Mouse (Mus musculus): ENCODE measurements around the gene Sstr3.

- no peak for TF ChIP-seq CTCF (IDR thresholded peaks at IDR 0.05; ENCODE audit: low read depth)
- TF ChIP-seq EP300 (IDR thresholded peaks at IDR 0.05; ENCODE audit: low read depth) = no peak
Measured at GRCm38 (mm10) chr15:78505541-78505940, 38.9 kb downstream of the Sstr3 start.

All from liver, postnatal 0 days (tissue).